Mouse (Mus musculus) intestine, embryonic 16.5 days (tissue): ENCODE data around the gene Lmna. TPM values are rescaled to one million over a fixed set of nuclear protein-coding genes. Genes with fewer than 3 reads are reported as not detected.

ENCODE experiments used
- ATAC-seq: fragments of 200-750 bp; cut with Nextera tagmentation; 2 replicates; pipeline ENCODE4 v1.8.0; 2017; ENCODE audit warnings: moderate TSS enrichment, moderate library complexity
- H3K27ac ChIP-seq: fragments of 300-500 bp; sonication (generic); 2 replicates; pipeline ENCODE4 v1.5.1; 2014; ENCODE audit warnings: mild to moderate bottlenecking, low read length
- H3K27me3 ChIP-seq: fragments of 300-500 bp; sonication (generic); replicated peaks from 2 replicates; pipeline ENCODE4 v1.6.1; 2014; ENCODE audit warnings: low read length, control low read depth, mixed read lengths; ENCODE audit not compliant: control insufficient read depth, insufficient read depth
- H3K36me3 ChIP-seq: fragments of 300-500 bp; sonication (generic); 2 replicates; pipeline ENCODE4 v1.6.1; 2014; ENCODE audit warnings: low read length, control low read depth; ENCODE audit not compliant: control insufficient read depth, insufficient read depth
- H3K4me1 ChIP-seq: fragments of 300-500 bp; sonication (generic); 2 replicates; pipeline ENCODE4 v1.6.1; 2014; ENCODE audit warnings: low read length, control low read depth, mixed read lengths; ENCODE audit not compliant: control insufficient read depth, insufficient read depth
- H3K4me2 ChIP-seq: fragments of 300-500 bp; sonication (generic); 2 replicates; pipeline ENCODE4 v1.6.1; 2014; ENCODE audit warnings: low read depth, low read length, control low read depth
- H3K4me3 ChIP-seq: fragments of 300-500 bp; sonication (generic); 2 replicates; pipeline ENCODE4 v1.5.1; 2014; ENCODE audit warnings: mild to moderate bottlenecking, low read length
- H3K9ac ChIP-seq: fragments of 300-500 bp; sonication (generic); 2 replicates; pipeline ENCODE4 v1.6.1; 2014; ENCODE audit warnings: low read depth, low read length
- H3K9me3 ChIP-seq: fragments of 300-500 bp; sonication (generic); 2 replicates; pipeline ENCODE4 v1.6.1; 2016; ENCODE audit warnings: low read length, control low read depth; ENCODE audit not compliant: control insufficient read depth
- WGBS: fragments of 180-500 bp; shearing (Covaris S2); extraction: QIAGEN DNeasy Blood & Tissue Kit; methylation state at CpG from one replicate; pipeline ENCODE4 v1.1.7; 2014; 5-methylcytosine and 5-hydroxymethylcytosine counted together
- polyA plus RNA-seq: library from polyadenylated mRNA; unstranded; fragments of >200 nt; fragmentation: Nextera tagmentation; extraction: Ambion mirVana; gene quantifications from 2 replicates; pipeline ENCODE4 v1.2.1, GENCODE M21; 2015

The Lmna gene
- polyA plus RNA-seq, 1 experiment from 2014 or later: 127 TPM

GRCm38 (mm10) chr3:88551586-88551985 lies 41.8 kb upstream of the Lmna start:
- no peaks in the 10 kb centered on the region for H3K9me3 ChIP-seq
- H3K9ac ChIP-seq: peak overlapping the region; percentile 97; the same call in 1 of the 2 replicates
- H3K27ac ChIP-seq: peak overlapping the region; percentile 85; the same call in 1 of the 2 replicates
- peaks cover 29% of the 10 kb centered on the region for H3K4me1 ChIP-seq
- H3K4me3 ChIP-seq: peak overlapping the region; percentile 95
- H3K36me3 ChIP-seq: no peaks in the 10 kb centered on the region
- 66% methylated on average over 4 of the region's 4 CpGs for WGBS
- peak overlapping the region; percentile 86 for H3K4me2 ChIP-seq
- no peaks in the 10 kb centered on the region for H3K27me3 ChIP-seq
- ATAC-seq: no peak

DNA sequence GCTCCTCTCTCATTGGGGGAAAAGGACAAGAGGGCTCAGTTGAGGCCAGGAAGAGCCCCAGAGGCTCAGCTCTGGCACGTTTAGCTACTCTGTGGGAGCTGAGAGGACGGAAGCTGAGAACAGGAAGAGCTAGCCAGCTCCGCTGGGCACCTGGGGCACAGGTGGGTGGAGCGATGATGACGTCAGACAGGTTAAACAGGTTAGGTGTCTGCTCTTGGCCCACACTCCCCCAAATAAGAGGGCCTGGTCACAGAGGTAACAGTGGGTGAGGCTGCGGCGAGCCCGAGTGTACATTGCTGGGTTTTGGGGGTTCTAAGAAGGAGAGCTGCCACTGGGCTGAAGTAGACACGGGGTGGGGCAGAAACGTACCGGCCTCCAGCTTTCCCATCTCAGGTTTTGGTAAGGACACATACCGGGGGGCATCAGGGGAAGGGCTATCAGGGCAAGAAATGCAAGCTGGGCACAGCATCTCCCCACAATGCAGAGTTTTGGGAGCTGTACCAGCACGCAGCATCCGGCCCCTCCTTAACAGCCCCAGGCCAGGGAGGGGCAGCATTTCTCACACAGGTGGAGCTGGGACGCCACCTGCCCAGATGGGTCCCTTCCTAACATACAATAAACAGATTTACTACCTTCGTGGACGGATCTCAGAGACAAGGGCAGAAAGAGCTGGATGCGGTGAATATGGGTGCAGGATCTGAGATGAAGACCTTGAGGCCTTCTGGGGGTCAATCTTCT lies 38.6 kb upstream of the Lmna start, which contains the start of gene Rab25:
Rab25 (minus strand) TSS at position 121 of the 738 bp plus-strand sequence.
- WGBS: 41% methylated on average over 18 of the region's 18 CpGs

DNA sequence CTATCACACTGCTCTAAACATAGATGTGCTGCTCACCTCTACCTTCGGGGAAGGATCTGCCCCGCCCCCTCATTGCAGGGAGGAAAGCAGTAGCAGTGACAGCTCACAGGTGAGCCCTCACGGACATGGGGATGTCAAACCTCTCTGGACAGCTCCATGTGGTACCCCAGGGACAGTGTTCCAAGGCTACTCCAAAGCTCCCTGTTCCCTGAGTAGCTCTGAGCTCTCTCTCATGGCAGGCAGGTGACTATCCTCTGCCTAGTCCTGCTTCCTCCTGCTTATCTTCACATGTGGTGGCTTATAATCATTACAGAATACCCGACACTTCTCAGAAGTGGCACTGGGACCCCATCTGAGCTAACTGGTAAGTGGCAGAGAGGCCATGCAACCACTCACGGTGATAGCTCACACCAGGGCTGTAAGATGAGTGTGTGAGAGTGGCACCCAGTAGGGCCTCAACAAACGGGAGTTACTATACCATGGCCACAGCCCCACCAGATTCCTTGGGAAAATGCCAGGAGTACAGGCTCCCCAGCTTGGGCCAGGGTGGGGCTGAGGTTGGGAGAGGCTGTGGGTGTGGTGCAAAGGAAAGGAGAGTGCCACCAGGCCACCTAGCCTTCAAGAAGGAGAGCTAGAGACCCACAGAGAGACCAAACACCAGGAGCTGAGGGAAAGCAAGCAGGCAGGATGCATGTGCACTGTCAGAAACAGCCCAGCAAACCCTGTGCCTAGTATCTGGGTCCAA lies 37.1 kb upstream of the Lmna start:
- Histone ChIP-seq H3K27me3 (no peaks in the 10 kb centered on the region), H3K9me3 (no peaks in the 10 kb centered on the region), H3K9ac (no peak overlapping the region), H3K27ac (no peak overlapping the region; the same call in 1 of the 2 replicates), H3K4me3 (peak overlapping the region; percentile 29), H3K36me3 (no peaks in the 10 kb centered on the region), H3K4me1 (peaks cover 10% of the 10 kb centered on the region), H3K4me2 (peak overlapping the region; percentile 50)
- ATAC-seq: 0 out of 2 replicates have a peak, but pooled peaks have one; percentile 24
- WGBS: 56% methylated on average over 6 of the region's 6 CpGs

More for the DNA sequence above, 38.6 kb upstream of the Lmna start, which contains the start of gene Rab25:
- peak within 1 kb of the TSS; percentile 65 for H3K9ac ChIP-seq
- peak; percentile 45 for ATAC-seq
- no peaks in the 10 kb centered on the region for H3K36me3 ChIP-seq
- peak within 1 kb of the TSS; percentile 50 for H3K4me2 ChIP-seq
- H3K27me3 ChIP-seq: no peaks in the 10 kb centered on the region
- H3K27ac ChIP-seq: peak within 1 kb of the TSS; percentile 75
- H3K4me3 ChIP-seq: peak within 1 kb of the TSS; percentile 49
- H3K9me3 ChIP-seq: no peaks in the 10 kb centered on the region
- H3K4me1 ChIP-seq: peaks cover 14% of the 10 kb centered on the region

DNA sequence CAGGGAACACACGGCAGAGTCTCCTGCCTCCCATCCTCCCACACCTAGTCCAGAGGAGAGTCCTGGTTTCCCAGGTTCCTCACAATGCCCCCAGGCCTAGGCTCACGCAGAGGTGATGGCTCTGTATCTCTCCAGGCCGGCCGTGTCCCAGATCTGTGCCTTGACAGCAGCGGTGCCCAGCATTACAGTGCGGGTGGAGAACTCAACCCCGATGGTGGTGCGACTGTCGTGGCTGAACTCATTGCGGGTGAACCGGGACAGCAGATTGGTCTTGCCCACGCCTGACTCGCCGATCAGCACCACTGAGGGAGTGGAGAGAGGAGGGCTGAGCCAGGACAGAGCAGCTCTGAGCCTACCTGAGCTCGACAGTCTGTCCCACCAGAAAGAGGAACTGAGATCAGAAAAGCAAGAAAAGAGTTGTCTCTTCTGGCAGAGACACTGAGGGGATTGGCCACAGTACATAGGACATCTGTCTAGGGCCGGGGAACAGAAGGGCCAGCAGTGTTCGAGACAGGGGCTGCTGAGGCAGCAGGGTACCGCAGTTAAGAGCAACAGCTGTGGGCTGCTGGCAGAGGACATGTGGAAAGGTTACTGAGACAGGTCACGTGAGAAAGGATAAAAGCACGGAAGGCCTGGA lies 35.3 kb upstream of the Lmna start:
- H3K36me3 ChIP-seq: no peaks in the 10 kb centered on the region
- H3K4me1 ChIP-seq: peaks cover 3% of the 10 kb centered on the region; the same call in 1 of the 2 replicates
- no peaks in the 10 kb centered on the region for H3K27me3 ChIP-seq
- no peak overlapping the region for H3K27ac ChIP-seq
- WGBS: 68% methylated on average over 20 of the region's 20 CpGs
- no peak overlapping the region for H3K4me2 ChIP-seq
- H3K4me3 ChIP-seq: no peak overlapping the region
- ATAC-seq: no peak
- no peaks in the 10 kb centered on the region for H3K9me3 ChIP-seq
- H3K9ac ChIP-seq: no peak overlapping the region

GRCm38 (mm10) chr3:88544514-88544913 lies 34.8 kb upstream of the Lmna start:
- H3K36me3 ChIP-seq: no peaks in the 10 kb centered on the region
- ATAC-seq: no peak
- H3K4me3 ChIP-seq: no peak overlapping the region
- H3K4me1 ChIP-seq: peaks cover 3% of the 10 kb centered on the region; the same call in 1 of the 2 replicates
- H3K9me3 ChIP-seq: no peaks in the 10 kb centered on the region
- 48% methylated on average over 5 of the region's 5 CpGs for WGBS
- H3K4me2 ChIP-seq: no peak overlapping the region
- no peak overlapping the region for H3K27ac ChIP-seq
- no peak overlapping the region for H3K9ac ChIP-seq
- no peaks in the 10 kb centered on the region for H3K27me3 ChIP-seq

GRCm38 (mm10) chr3:88543651-88544410 lies 34.1 kb upstream of the Lmna start:
- WGBS: 70% methylated on average over 5 of the region's 5 CpGs
- Histone ChIP-seq H3K4me1 (peaks cover 5% of the 10 kb centered on the region; the same call in 1 of the 2 replicates), H3K27me3 (no peaks in the 10 kb centered on the region), H3K4me3 (no peak overlapping the region), H3K36me3 (no peaks in the 10 kb centered on the region), H3K27ac (no peak overlapping the region), H3K4me2 (no peak overlapping the region), H3K9me3 (no peaks in the 10 kb centered on the region), H3K9ac (no peak overlapping the region)
- ATAC-seq: no peak

- no peaks in the 10 kb centered on the region for H3K27me3 ChIP-seq
- no peak overlapping the region for H3K27ac ChIP-seq
- H3K4me3 ChIP-seq: no peak overlapping the region
- H3K36me3 ChIP-seq: no peaks in the 10 kb centered on the region
- H3K4me1 ChIP-seq: peaks cover 4% of the 10 kb centered on the region; the same call in 1 of the 2 replicates
- ATAC-seq: no peak
- no peak overlapping the region for H3K9ac ChIP-seq
- H3K9me3 ChIP-seq: no peaks in the 10 kb centered on the region
- no peak overlapping the region for H3K4me2 ChIP-seq
- 78% methylated on average over 8 of the region's 8 CpGs for WGBS
Measured at GRCm38 (mm10) chr3:88543174-88543573, 33.4 kb upstream of the Lmna start.

- Histone ChIP-seq H3K27me3 (no peaks in the 10 kb centered on the region), H3K36me3 (no peaks in the 10 kb centered on the region), H3K9me3 (no peaks in the 10 kb centered on the region), H3K4me3 (no peak overlapping the region), H3K4me1 (peaks cover 7% of the 10 kb centered on the region; the same call in 1 of the 2 replicates), H3K4me2 (no peak overlapping the region), H3K27ac (no peak overlapping the region), H3K9ac (no peak overlapping the region)
- no peak for ATAC-seq
- WGBS: 50% methylated on average over 4 of the region's 4 CpGs
Measured at GRCm38 (mm10) chr3:88542486-88542885, 32.7 kb upstream of the Lmna start.
